Mouse (Mus musculus): Measurements from ENCODE around the gene Gm43552. TPM values are rescaled to one million over a fixed set of nuclear protein-coding genes. Genes with fewer than 3 reads are reported as not detected.
A peak's percentile ranks its signal among the peaks of the same experiment; 100 is the strongest.

Gm43552 gene
- polyA plus RNA-seq, 1 experiment from 2014 or later = not detected

DNA sequence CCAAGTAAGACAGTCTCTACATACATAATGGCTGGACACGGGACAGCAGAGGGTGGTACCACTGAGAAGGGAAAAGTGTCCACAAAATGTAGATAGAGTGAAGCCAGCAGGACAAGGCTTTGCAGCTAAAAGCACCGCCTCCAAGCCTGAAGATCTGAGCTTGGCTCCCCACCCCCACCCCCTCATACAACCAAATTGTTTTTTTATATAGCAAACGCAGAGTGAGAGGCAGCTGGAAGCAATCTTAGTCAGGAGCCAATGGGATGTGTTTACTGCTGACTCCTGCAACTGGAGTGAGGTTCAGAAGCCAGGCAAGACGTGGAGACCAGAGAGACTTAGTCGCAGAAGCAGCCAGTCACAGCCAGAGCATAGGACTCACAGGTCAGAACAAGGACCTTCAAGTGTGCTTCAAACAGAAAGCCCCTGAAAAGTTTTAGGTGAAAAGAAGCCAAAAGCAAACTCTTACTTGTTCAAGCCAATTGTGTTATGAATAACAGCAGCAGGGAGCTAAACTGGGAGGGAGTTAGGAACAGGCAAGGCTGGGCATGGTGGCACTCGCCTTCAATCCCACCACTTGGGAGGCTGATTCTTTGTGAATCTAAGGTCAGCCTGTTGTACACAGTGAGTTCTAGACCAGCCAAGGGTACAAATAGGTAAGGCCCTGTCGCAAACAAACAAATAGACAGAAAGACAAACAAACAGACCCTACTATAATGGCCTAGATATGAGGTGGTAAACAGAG lies 35.4 kb downstream of the Gm43552 start:
- Histone ChIP-seq H3K27ac (peak overlapping the region; percentile 86), H3K9me3 (replicated peaks) (no peaks in the 10 kb centered on the region), H3K36me3 (0 out of 2 replicates have a peak, but pooled peaks cover 12% of the 10 kb centered on the region), H3K4me1 (peaks cover 28% of the 10 kb centered on the region), H3K27me3 (no peaks in the 10 kb centered on the region), H3K9ac (no peak overlapping the region), H3K4me3 (replicated peaks) (no peak overlapping the region), H3K4me2 (no peak overlapping the region)
- ATAC-seq (replicated peaks; ENCODE audit: low FRiP score) = peak; percentile 69
- 53% methylated on average over 7 of the region's 7 CpGs for WGBS

- Histone ChIP-seq H3K9me3 (replicated peaks) (no peaks in the 10 kb centered on the region), H3K36me3 (peaks cover 21% of the 10 kb centered on the region; the same call in 1 of the 2 replicates), H3K27me3 (no peaks in the 10 kb centered on the region), H3K9ac (no peak overlapping the region), H3K27ac (no peak overlapping the region), H3K4me2 (no peak overlapping the region), H3K4me3 (replicated peaks) (no peak overlapping the region), H3K4me1 (peaks cover 28% of the 10 kb centered on the region)
- WGBS = 41% methylated on average over 5 of the region's 5 CpGs
- no peak for ATAC-seq (replicated peaks; ENCODE audit: low FRiP score)
Observed at GRCm38 (mm10) chr5:65454771-65455170, 37.9 kb downstream of the Gm43552 start.

- Histone ChIP-seq H3K9me3 (replicated peaks) (no peaks in the 10 kb centered on the region), H3K9ac (no peak overlapping the region), H3K4me2 (no peak overlapping the region), H3K4me3 (replicated peaks) (no peak overlapping the region), H3K27me3 (no peaks in the 10 kb centered on the region), H3K27ac (no peak overlapping the region), H3K36me3 (peaks cover 32% of the 10 kb centered on the region), H3K4me1 (no peaks in the 10 kb centered on the region)
- WGBS = 84% methylated on average over 4 of the region's 4 CpGs
- ATAC-seq (replicated peaks; ENCODE audit: low FRiP score) = no peak
Observed at GRCm38 (mm10) chr5:65448941-65449340, 43.7 kb downstream of the Gm43552 start.

DNA sequence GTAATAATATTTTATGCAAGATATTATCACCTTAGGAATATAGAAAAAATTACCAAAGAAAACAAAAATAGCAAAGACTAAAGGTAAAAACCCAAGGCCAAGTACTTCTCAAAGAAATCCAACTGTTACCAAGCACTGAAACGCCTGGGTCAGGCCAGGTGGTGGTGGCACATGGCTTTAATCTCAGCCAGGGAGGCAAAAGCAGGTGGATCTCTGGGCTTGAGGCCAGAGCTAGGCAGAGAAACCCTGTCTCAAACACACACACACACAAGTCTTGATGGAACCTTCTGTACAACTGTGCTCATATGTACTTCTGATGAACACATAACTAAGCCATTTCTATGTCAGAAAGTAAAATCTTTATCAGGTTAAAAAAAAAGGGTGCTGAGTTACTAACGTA lies 44.8 kb downstream of the Gm43552 start:
- Histone ChIP-seq H3K27ac (no peak overlapping the region), H3K9ac (no peak overlapping the region), H3K4me3 (replicated peaks) (no peak overlapping the region), H3K27me3 (no peaks in the 10 kb centered on the region), H3K9me3 (replicated peaks) (no peaks in the 10 kb centered on the region), H3K4me2 (no peak overlapping the region), H3K4me1 (no peaks in the 10 kb centered on the region), H3K36me3 (peaks cover 28% of the 10 kb centered on the region)
- 82% methylated on average over 2 of the region's 2 CpGs for WGBS
- ATAC-seq (replicated peaks; ENCODE audit: low FRiP score) = no peak

GRCm38 (mm10) chr5:65446756-65447155 lies 45.9 kb downstream of the Gm43552 start:
- ATAC-seq (replicated peaks; ENCODE audit: low FRiP score) = no peak
- 65% methylated on average over 2 of the region's 2 CpGs for WGBS

GRCm38 (mm10) chr5:65444981-65445380 lies 47.7 kb downstream of the Gm43552 start:
- no peak for ATAC-seq (replicated peaks; ENCODE audit: low FRiP score)

More at GRCm38 (mm10) chr5:65446756-65447155, 45.9 kb downstream of the Gm43552 start:
- Histone ChIP-seq H3K9ac (no peak overlapping the region), H3K4me3 (replicated peaks) (no peak overlapping the region), H3K4me1 (no peaks in the 10 kb centered on the region), H3K9me3 (replicated peaks) (no peaks in the 10 kb centered on the region), H3K36me3 (peaks cover 20% of the 10 kb centered on the region), H3K27ac (no peak overlapping the region), H3K4me2 (no peak overlapping the region), H3K27me3 (no peaks in the 10 kb centered on the region)

GRCm38 (mm10) chr5:65438041-65438440 lies 54.6 kb downstream of the Gm43552 start:
- Histone ChIP-seq H3K27ac (no peak overlapping the region), H3K4me2 (no peak overlapping the region), H3K4me3 (replicated peaks) (no peak overlapping the region), H3K4me1 (peaks cover 13% of the 10 kb centered on the region; the same call in 1 of the 2 replicates), H3K27me3 (no peaks in the 10 kb centered on the region), H3K36me3 (no peaks in the 10 kb centered on the region; the same call in 1 of the 2 replicates), H3K9ac (no peak overlapping the region), H3K9me3 (replicated peaks) (no peaks in the 10 kb centered on the region)
- no peak for ATAC-seq (replicated peaks; ENCODE audit: low FRiP score)

More at GRCm38 (mm10) chr5:65444981-65445380, 47.7 kb downstream of the Gm43552 start:
- Histone ChIP-seq H3K4me2 (no peak overlapping the region), H3K36me3 (peaks cover 11% of the 10 kb centered on the region), H3K27me3 (no peaks in the 10 kb centered on the region), H3K4me1 (no peaks in the 10 kb centered on the region), H3K4me3 (replicated peaks) (no peak overlapping the region), H3K9me3 (replicated peaks) (no peaks in the 10 kb centered on the region), H3K27ac (no peak overlapping the region), H3K9ac (no peak overlapping the region)
- WGBS = 34% methylated on average over 3 of the region's 6 CpGs

DNA sequence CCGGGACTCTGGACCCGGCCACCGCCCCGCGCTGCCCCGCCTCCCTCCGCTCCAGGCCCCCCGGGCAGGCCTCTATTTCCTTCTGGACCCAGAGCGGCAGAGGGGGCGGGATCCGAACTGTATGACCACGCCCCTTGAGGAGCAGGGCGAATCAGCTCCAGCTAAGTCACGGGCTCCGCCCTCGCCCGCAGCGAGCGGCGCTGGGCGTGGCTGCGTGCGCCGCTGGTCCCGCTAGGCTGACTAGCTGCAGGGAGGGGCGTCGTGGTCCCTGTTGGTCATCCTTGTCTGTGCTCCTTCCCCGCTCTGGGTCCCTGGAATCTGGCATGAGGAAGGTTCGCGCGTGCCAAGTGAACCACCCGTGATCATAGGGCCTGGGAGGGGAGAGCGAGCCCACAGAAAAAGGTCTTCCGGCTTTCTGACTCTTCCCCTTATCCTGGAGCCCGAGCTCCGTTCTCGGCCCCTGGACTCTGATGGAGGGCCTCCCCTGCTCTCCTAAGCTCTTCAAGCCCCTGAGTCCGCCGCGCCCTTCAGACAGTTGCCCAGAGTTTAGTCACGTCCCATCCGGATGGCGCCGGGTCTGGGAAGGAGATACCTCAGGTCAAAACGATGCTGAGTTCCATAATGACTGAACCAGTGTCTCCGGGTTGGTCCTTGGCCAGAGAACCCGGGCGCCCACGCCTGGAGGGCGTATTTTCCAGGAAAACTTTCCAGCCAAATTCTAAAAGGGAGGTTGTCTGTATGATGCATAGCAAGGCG lies 56.6 kb downstream of the Gm43552 start, which contains the start of gene Ugdh:
TSS of gene Ugdh (minus strand) at position 144 of the 756 bp plus-strand sequence.
- Histone ChIP-seq H3K27ac (peak within 1 kb of the TSS; percentile 93), H3K4me3 (replicated peaks) (peak within 1 kb of the TSS; percentile 82), H3K9ac (peak within 1 kb of the TSS; percentile 77), H3K36me3 (no peaks in the 10 kb centered on the region), H3K9me3 (replicated peaks) (no peaks in the 10 kb centered on the region), H3K27me3 (no peaks in the 10 kb centered on the region), H3K4me2 (peak within 1 kb of the TSS; percentile 79), H3K4me1 (peaks cover 13% of the 10 kb centered on the region; the same call in 1 of the 2 replicates)
- 0% methylated on average over 50 of the region's 51 CpGs for WGBS
- peak; percentile 99 for ATAC-seq (replicated peaks; ENCODE audit: low FRiP score)

GRCm38 (mm10) chr5:65435363-65435805 lies 57.2 kb downstream of the Gm43552 start:
- no peaks in the 10 kb centered on the region for H3K36me3 ChIP-seq
- H3K27me3 ChIP-seq = no peaks in the 10 kb centered on the region
- peak overlapping the region; percentile 83 for H3K27ac ChIP-seq
- H3K4me3 ChIP-seq (replicated peaks) = peak overlapping the region; percentile 82
- peak overlapping the region; percentile 77 for H3K9ac ChIP-seq
- peaks cover 13% of the 10 kb centered on the region; the same call in 1 of the 2 replicates for H3K4me1 ChIP-seq
- no peaks in the 10 kb centered on the region for H3K9me3 ChIP-seq (replicated peaks)
- 0% methylated on average over 45 of the region's 47 CpGs for WGBS
- peak overlapping the region; percentile 79 for H3K4me2 ChIP-seq
- ATAC-seq (replicated peaks; ENCODE audit: low FRiP score) = no peak

DNA sequence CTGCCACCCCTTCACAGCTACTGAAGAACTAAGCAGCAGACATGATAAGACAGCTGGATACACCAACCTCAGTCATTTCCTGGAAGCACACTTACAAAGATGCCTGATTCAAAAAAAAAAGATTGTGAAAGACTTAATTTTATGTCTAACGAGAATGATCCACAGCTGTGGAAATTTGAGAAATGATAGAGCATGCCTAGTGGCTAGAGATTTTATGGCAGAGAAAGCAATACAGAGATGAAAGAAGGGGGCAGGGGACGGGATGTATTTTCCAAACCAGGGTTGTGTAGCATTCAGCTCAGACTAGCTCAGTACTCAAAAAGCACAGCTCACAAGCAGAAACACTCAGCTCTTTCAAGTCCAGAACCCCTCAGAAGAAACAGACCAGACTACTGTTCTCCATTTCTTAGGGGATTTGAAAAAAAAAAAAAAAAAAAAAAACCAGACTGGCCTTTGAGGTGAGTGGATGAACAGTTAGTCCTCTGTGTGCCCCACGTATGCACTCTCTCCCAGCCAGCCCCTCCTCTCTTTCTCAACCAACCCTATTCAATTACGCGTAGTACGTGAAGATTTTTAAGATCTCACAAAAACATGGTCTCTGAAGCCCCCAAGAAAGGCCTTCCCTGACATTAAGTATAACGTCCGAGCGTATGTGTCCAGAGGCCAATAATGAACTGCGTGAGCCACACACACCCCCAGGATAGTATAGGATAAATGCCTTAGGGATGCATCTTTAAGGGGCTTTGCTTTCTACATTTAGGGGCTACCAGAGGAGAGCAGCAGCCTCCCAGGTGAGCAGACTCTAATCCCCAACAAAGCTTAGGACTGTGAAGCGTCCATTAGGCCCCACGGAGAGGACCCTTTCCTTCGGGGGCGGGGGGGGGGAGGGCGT lies 57.9 kb downstream of the Gm43552 start:
- Histone ChIP-seq H3K27ac (peak overlapping the region; percentile 83), H3K4me2 (peak overlapping the region; percentile 79), H3K36me3 (no peaks in the 10 kb centered on the region), H3K9ac (peak overlapping the region; percentile 77), H3K4me1 (peaks cover 13% of the 10 kb centered on the region; the same call in 1 of the 2 replicates), H3K4me3 (replicated peaks) (peak overlapping the region; percentile 82), H3K27me3 (no peaks in the 10 kb centered on the region), H3K9me3 (replicated peaks) (no peaks in the 10 kb centered on the region)
- WGBS = 4% methylated on average over 14 of the region's 15 CpGs
- ATAC-seq (replicated peaks; ENCODE audit: low FRiP score) = no peak

DNA sequence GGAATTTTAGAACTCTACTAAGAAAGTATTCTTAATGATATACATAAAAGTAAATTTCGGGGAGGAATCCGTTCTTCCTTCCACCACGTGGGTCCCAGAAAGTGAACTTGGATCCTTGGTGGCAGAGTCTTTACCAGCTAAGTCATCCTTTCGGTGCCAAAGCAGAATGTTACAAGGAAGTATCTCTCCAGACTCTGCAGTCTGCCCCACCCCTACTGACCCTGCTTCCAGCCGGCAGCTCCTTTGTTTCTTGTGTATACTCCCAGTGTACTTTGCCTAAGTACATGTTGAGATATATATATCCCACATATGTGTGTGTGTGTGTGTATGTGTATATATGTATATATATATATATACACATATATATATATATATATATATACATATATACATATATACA lies 63.2 kb downstream of the Gm43552 start:
- Histone ChIP-seq H3K27ac (no peak overlapping the region), H3K4me1 (peaks cover 10% of the 10 kb centered on the region; the same call in 1 of the 2 replicates), H3K4me3 (replicated peaks) (no peak overlapping the region), H3K27me3 (no peaks in the 10 kb centered on the region), H3K36me3 (peaks cover 27% of the 10 kb centered on the region), H3K9me3 (replicated peaks) (no peaks in the 10 kb centered on the region), H3K4me2 (no peak overlapping the region), H3K9ac (no peak overlapping the region)
- 89% methylated on average over 5 of the region's 5 CpGs for WGBS
- ATAC-seq (replicated peaks; ENCODE audit: low FRiP score) = no peak

Data from kidney, embryonic 15.5 days (tissue).